Mouse (Mus musculus) erythroblast, embryonic 14.5 days (primary cell): ENCODE results near the gene Ifnlr1. TPM values are rescaled to one million over a fixed set of nuclear protein-coding genes. Genes with fewer than 3 reads are reported as not detected.
A peak's percentile ranks its signal among the peaks of the same experiment; 100 is the strongest.

Source experiments
- H3K27me3 ChIP-seq: 2 replicates; pipeline ENCODE4 v1.6.1; 2012; ENCODE audit warnings: inconsistent platforms; ENCODE audit not compliant: control insufficient read depth
- H3K36me3 ChIP-seq: 2 replicates; pipeline ENCODE4 v1.6.1; 2012; ENCODE audit warnings: mild to moderate bottlenecking, inconsistent platforms; ENCODE audit not compliant: control insufficient read depth
- H3K4me1 ChIP-seq: 2 replicates; pipeline ENCODE4 v1.6.1; 2012; ENCODE audit warnings: inconsistent platforms; ENCODE audit not compliant: control insufficient read depth
- H3K4me3 ChIP-seq: replicated peaks from 2 replicates; pipeline ENCODE3; 2012; ENCODE audit warnings: moderate library complexity, mild to moderate bottlenecking, inconsistent platforms
- H3K9me3 ChIP-seq: 2 replicates; pipeline ENCODE4 v1.6.1; 2012; ENCODE audit warnings: low read length, inconsistent platforms, mixed read lengths; ENCODE audit not compliant: control insufficient read depth
- GATA1 ChIP-seq: IDR thresholded peaks from 2 replicates; pipeline ENCODE4 v1.6.1; 2012; ENCODE audit warnings: low read length, inconsistent platforms, mixed read lengths
- TAL1 ChIP-seq: IDR thresholded peaks from 3 replicates; pipeline ENCODE4 v1.6.1; 2012; ENCODE audit warnings: low read length, inconsistent platforms, mixed read lengths
- polyA plus RNA-seq: library from polyadenylated mRNA; stranded (reverse); fragments of >175 nt; gene quantifications from 2 replicates; pipeline ENCODE4 v1.2.3, GENCODE M21; 2012

Gene Ifnlr1
- polyA plus RNA-seq, 1 experiment: not detected

- peaks cover 2% of the 10 kb centered on the region; the same call in 1 of the 2 replicates for H3K4me1 ChIP-seq
- no peak overlapping the region for H3K4me3 ChIP-seq
- H3K36me3 ChIP-seq: no peaks in the 10 kb centered on the region
- H3K27me3 ChIP-seq: peaks cover 43% of the 10 kb centered on the region
- H3K9me3 ChIP-seq: peaks cover 3% of the 10 kb centered on the region; the same call in 1 of the 2 replicates
- TF ChIP-seq TAL1 (no peak), GATA1 (no peak)
Measured at GRCm38 (mm10) chr4:135681789-135682188, 4.3 kb upstream of the Ifnlr1 start.

- Histone ChIP-seq H3K36me3 (no peaks in the 10 kb centered on the region), H3K9me3 (peaks cover 3% of the 10 kb centered on the region; the same call in 1 of the 2 replicates), H3K4me1 (peaks cover 2% of the 10 kb centered on the region; the same call in 1 of the 2 replicates), H3K27me3 (peaks cover 61% of the 10 kb centered on the region), H3K4me3 (no peak overlapping the region)
- TF ChIP-seq TAL1 (no peak), GATA1 (no peak)
Measured at GRCm38 (mm10) chr4:135683553-135683952, 2.5 kb upstream of the Ifnlr1 start.

- TF ChIP-seq TAL1 (no peak), GATA1 (no peak)
- peaks cover 2% of the 10 kb centered on the region; the same call in 1 of the 2 replicates for H3K4me1 ChIP-seq
- no peak overlapping the region for H3K4me3 ChIP-seq
- H3K27me3 ChIP-seq: peaks cover 71% of the 10 kb centered on the region
- H3K9me3 ChIP-seq: peaks cover 3% of the 10 kb centered on the region; the same call in 1 of the 2 replicates
- no peaks in the 10 kb centered on the region for H3K36me3 ChIP-seq
Measured at GRCm38 (mm10) chr4:135684731-135685130, 1.4 kb upstream of the Ifnlr1 start.

- peaks cover 3% of the 10 kb centered on the region; the same call in 1 of the 2 replicates for H3K9me3 ChIP-seq
- no peak for TF ChIP-seq GATA1
- no peak for TF ChIP-seq TAL1
- H3K4me1 ChIP-seq: peaks cover 2% of the 10 kb centered on the region; the same call in 1 of the 2 replicates
- H3K36me3 ChIP-seq: no peaks in the 10 kb centered on the region
- peaks cover 71% of the 10 kb centered on the region for H3K27me3 ChIP-seq
- H3K4me3 ChIP-seq: peak overlapping the region; percentile 34
Measured at GRCm38 (mm10) chr4:135686568-135686953, 474 bp downstream of the Ifnlr1 start.

- H3K9me3 ChIP-seq: peaks cover 3% of the 10 kb centered on the region; the same call in 1 of the 2 replicates
- H3K36me3 ChIP-seq: no peaks in the 10 kb centered on the region
- peaks cover 57% of the 10 kb centered on the region for H3K27me3 ChIP-seq
- no peak overlapping the region for H3K4me3 ChIP-seq
- TF ChIP-seq TAL1 (no peak), GATA1 (no peak)
- H3K4me1 ChIP-seq: peaks cover 2% of the 10 kb centered on the region; the same call in 1 of the 2 replicates
Measured at GRCm38 (mm10) chr4:135689797-135690196, 3.7 kb downstream of the Ifnlr1 start.

GRCm38 (mm10) chr4:135690241-135690640, 4.2 kb downstream of the Ifnlr1 start:
- Histone ChIP-seq H3K36me3 (no peaks in the 10 kb centered on the region), H3K4me1 (peaks cover 2% of the 10 kb centered on the region; the same call in 1 of the 2 replicates), H3K4me3 (no peak overlapping the region), H3K27me3 (peaks cover 52% of the 10 kb centered on the region), H3K9me3 (peaks cover 3% of the 10 kb centered on the region; the same call in 1 of the 2 replicates)
- TF ChIP-seq GATA1: no peak
- no peak for TF ChIP-seq TAL1

- no peak overlapping the region for H3K4me3 ChIP-seq
- peaks cover 2% of the 10 kb centered on the region; the same call in 1 of the 2 replicates for H3K9me3 ChIP-seq
- H3K36me3 ChIP-seq: no peaks in the 10 kb centered on the region
- H3K27me3 ChIP-seq: peaks cover 27% of the 10 kb centered on the region
- H3K4me1 ChIP-seq: no peaks in the 10 kb centered on the region
- no peak for TF ChIP-seq TAL1
- TF ChIP-seq GATA1: no peak
Measured at GRCm38 (mm10) chr4:135692916-135693315, 6.8 kb downstream of the Ifnlr1 start.

GRCm38 (mm10) chr4:135698498-135698897, 12.4 kb downstream of the Ifnlr1 start:
- TF ChIP-seq TAL1 (no peak), GATA1 (no peak)
- H3K27me3 ChIP-seq: peaks cover 5% of the 10 kb centered on the region; the same call in 1 of the 2 replicates
- no peak overlapping the region for H3K4me3 ChIP-seq
- peaks cover 3% of the 10 kb centered on the region; the same call in 1 of the 2 replicates for H3K9me3 ChIP-seq
- H3K4me1 ChIP-seq: peaks cover under 1% of the 10 kb centered on the region; the same call in 1 of the 2 replicates
- H3K36me3 ChIP-seq: no peaks in the 10 kb centered on the region

GRCm38 (mm10) chr4:135703497-135703896, 17.4 kb downstream of the Ifnlr1 start:
- H3K4me3 ChIP-seq: no peak overlapping the region
- TF ChIP-seq TAL1: no peak
- no peak for TF ChIP-seq GATA1
- no peaks in the 10 kb centered on the region for H3K36me3 ChIP-seq
- no peaks in the 10 kb centered on the region; the same call in 1 of the 2 replicates for H3K27me3 ChIP-seq
- H3K4me1 ChIP-seq: peaks cover 10% of the 10 kb centered on the region
- no peaks in the 10 kb centered on the region for H3K9me3 ChIP-seq
